Comparison of ENCODE assay signal across 8 mouse cellular contexts in genomic region chr2:4412870-4413595, GRCm38 (mm10).
DNase-seq lines count a peak whose midpoint lies in the region; ATAC-seq lines count a peak whose summit lies in the region.

No protein-coding gene starts in this region.

- 81% methylated on average over 5 of the region's 5 CpGs for WGBS in midbrain, embryonic 10.5 days
- 68% methylated on average over 5 of the region's 5 CpGs for WGBS in midbrain, embryonic 11.5 days
- 50% methylated on average over 5 of the region's 5 CpGs for WGBS in hindbrain, embryonic 13.5 days

- H3K9me3 ChIP-seq in midbrain, embryonic 10.5 days (replicated peaks) = no peaks in the 10 kb centered on the region
- no peaks in the 10 kb centered on the region for H3K9me3 ChIP-seq in midbrain, embryonic 11.5 days (ENCODE audit: control insufficient read depth, low read length)
- H3K9me3 ChIP-seq in hindbrain, embryonic 13.5 days = no peaks in the 10 kb centered on the region

- H3K27ac ChIP-seq in midbrain, embryonic 10.5 days (replicated peaks) = 0 out of 2 replicates have a peak overlapping the region, but pooled peaks have one; percentile 33
- H3K27ac ChIP-seq in midbrain, embryonic 11.5 days (ENCODE audit: low read depth, low read length) = no peak overlapping the region
- H3K27ac ChIP-seq in hindbrain, embryonic 13.5 days = peak overlapping the region; percentile 64

- peak; percentile 45 for DNase-seq in cerebellum, postnatal 14 days
- no peak for DNase-seq in midbrain, embryonic 10.5 days (ENCODE audit: low spot score)
- no peak for DNase-seq in midbrain, embryonic 11.5 days (ENCODE audit: low spot score, missing footprints)
- peak; percentile 12 for DNase-seq in skeletal muscle tissue, adult 2 months (ENCODE audit: low read depth, low spot score)
- DNase-seq in thymus, postnatal 0 days (ENCODE audit: low spot score) = no peak
- no peak for DNase-seq in urinary bladder, postnatal 4 days (ENCODE audit: low spot score in 2 of 2)

- peaks cover 39% of the 10 kb centered on the region for H3K4me1 ChIP-seq in midbrain, embryonic 10.5 days
- 0 out of 2 replicates have a peak, but pooled peaks cover 3% of the 10 kb centered on the region for H3K4me1 ChIP-seq in midbrain, embryonic 11.5 days (ENCODE audit: control insufficient read depth, insufficient read depth, low read length)
- H3K4me1 ChIP-seq in hindbrain, embryonic 13.5 days (replicated peaks) = peaks cover 58% of the 10 kb centered on the region

- H3K27me3 ChIP-seq in midbrain, embryonic 10.5 days (ENCODE audit: low read depth, poor library complexity, severe bottlenecking) = no peaks in the 10 kb centered on the region
- no peaks in the 10 kb centered on the region for H3K27me3 ChIP-seq in midbrain, embryonic 11.5 days (ENCODE audit: control insufficient read depth, insufficient read depth, low read length)
- H3K27me3 ChIP-seq in hindbrain, embryonic 13.5 days = no peaks in the 10 kb centered on the region

- ATAC-seq in cerebellum, adult (ENCODE audit: insufficient number of reproducible peaks, low FRiP score, low TSS enrichment) = no peak
- ATAC-seq in midbrain, embryonic 11.5 days (ENCODE audit: low FRiP score) = no peak
- ATAC-seq in hindbrain, embryonic 13.5 days (ENCODE audit: low FRiP score) = peak; percentile 45; the same call in 1 of the 2 replicates

- H3K4me2 ChIP-seq in midbrain, embryonic 11.5 days = no peak overlapping the region
- H3K4me2 ChIP-seq in hindbrain, embryonic 13.5 days = no peak overlapping the region

- no peak overlapping the region for H3K4me3 ChIP-seq in midbrain, embryonic 10.5 days
- no peak overlapping the region for H3K4me3 ChIP-seq in midbrain, embryonic 11.5 days (ENCODE audit: low read depth, low read length)
- no peak overlapping the region for H3K4me3 ChIP-seq in hindbrain, embryonic 13.5 days

- H3K36me3 ChIP-seq in midbrain, embryonic 10.5 days = peaks cover 22% of the 10 kb centered on the region; the same call in 1 of the 2 replicates
- no peaks in the 10 kb centered on the region for H3K36me3 ChIP-seq in midbrain, embryonic 11.5 days (ENCODE audit: control insufficient read depth, insufficient read depth, low read length)
- H3K36me3 ChIP-seq in hindbrain, embryonic 13.5 days = no peaks in the 10 kb centered on the region

- H3K9ac ChIP-seq in midbrain, embryonic 11.5 days (ENCODE audit: low read length) = no peak overlapping the region
- H3K9ac ChIP-seq in hindbrain, embryonic 13.5 days = no peak overlapping the region

Comparison
In these comparisons a context has a peak if more than half of its experiments do, and no peak if none do; other contexts are left out.
1. DNase-seq: peak in cerebellum, postnatal 14 days (2 of 2) and skeletal muscle tissue, adult 2 months (single experiment); none in midbrain, embryonic 10.5 days (single experiment), midbrain, embryonic 11.5 days (single experiment), thymus, postnatal 0 days (single experiment) and urinary bladder, postnatal 4 days (0 of 2).